Mouse (Mus musculus): ENCODE results near the gene Shisa3. TPM values are rescaled to one million over a fixed set of nuclear protein-coding genes. Genes with fewer than 3 reads are reported as not detected.

Gene Shisa3
- polyA plus RNA-seq, 1 experiment = 0.88 TPM

DNA sequence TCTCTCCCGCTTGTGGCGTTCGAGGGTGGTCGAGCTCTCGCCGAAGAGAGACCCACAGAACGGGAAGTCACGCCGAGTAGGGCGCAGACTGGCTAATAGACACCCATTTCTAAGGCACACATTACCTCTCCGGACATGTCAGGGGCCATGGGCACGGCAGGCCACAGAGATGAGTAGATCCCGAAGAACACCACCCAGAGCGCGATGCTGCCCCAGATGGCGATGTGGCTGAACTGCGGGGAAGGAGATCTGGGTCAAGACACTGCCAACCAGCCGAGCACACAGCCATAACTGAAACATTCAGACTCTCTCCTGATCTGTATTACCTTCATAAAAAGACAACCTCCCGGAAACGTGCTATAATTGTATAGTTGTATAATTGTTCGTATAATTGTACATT, 39.9 kb downstream of the Shisa3 start:
- H3K4me3 ChIP-seq (replicated peaks; ENCODE audit: extremely low read depth, low read depth, low read length) = no peak overlapping the region
- whole genome bisulfite sequencing = 84% methylated on average over 21 of the region's 21 CpGs
- TF ChIP-seq POLR2A (IDR thresholded peaks at IDR 0.05; ENCODE audit: borderline replicate concordance, extremely low read depth, low read depth, low read length) = no peak
- peak; percentile 42 for TF ChIP-seq CTCF (IDR thresholded peaks at IDR 0.05; ENCODE audit: insufficient read depth, low read length)
- DNase-seq = no peak
- H3K4me1 ChIP-seq (ENCODE audit: control insufficient read depth, insufficient read depth, low read length) = no peaks in the 10 kb centered on the region

DNA sequence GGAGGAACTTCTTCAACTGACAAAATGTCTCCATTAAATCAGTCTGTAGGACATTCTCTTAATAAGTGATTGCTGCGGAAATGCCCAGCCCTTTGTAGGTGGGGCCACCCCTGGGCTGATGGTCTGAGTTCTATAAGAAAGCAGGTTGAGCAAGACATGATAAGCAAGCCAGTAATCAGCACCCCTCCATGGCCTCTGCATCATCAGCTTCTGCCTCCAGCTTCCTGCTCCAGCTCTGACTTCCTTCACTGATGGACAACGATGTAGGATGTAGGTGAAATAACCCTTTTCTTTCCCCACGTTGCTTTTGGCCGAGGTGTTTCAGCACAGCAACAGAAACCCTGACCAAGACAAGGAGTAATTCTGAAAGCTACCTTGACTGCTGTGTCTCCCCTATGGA, 41.5 kb downstream of the Shisa3 start:
- Histone ChIP-seq H3K4me3 (replicated peaks; ENCODE audit: extremely low read depth, low read depth, low read length) (no peak overlapping the region), H3K4me1 (ENCODE audit: control insufficient read depth, insufficient read depth, low read length) (no peaks in the 10 kb centered on the region)
- no peak for DNase-seq
- TF ChIP-seq POLR2A (IDR thresholded peaks at IDR 0.05; ENCODE audit: borderline replicate concordance, extremely low read depth, low read depth, low read length) = no peak
- no peak for TF ChIP-seq CTCF (IDR thresholded peaks at IDR 0.05; ENCODE audit: insufficient read depth, low read length)
- WGBS = 85% methylated on average over 4 of the region's 4 CpGs

GRCm38 (mm10) chr5:67650021-67650420, 42.3 kb downstream of the Shisa3 start:
- TF ChIP-seq POLR2A (IDR thresholded peaks at IDR 0.05; ENCODE audit: borderline replicate concordance, extremely low read depth, low read depth, low read length) = no peak
- TF ChIP-seq CTCF (IDR thresholded peaks at IDR 0.05; ENCODE audit: insufficient read depth, low read length) = no peak

GRCm38 (mm10) chr5:67652468-67652867, 44.8 kb downstream of the Shisa3 start:
- no peak for DNase-seq
- 63% methylated on average over 4 of the region's 4 CpGs for WGBS
- Histone ChIP-seq H3K4me3 (replicated peaks; ENCODE audit: extremely low read depth, low read depth, low read length) (no peak overlapping the region), H3K4me1 (ENCODE audit: control insufficient read depth, insufficient read depth, low read length) (no peaks in the 10 kb centered on the region)
- no peak for TF ChIP-seq CTCF (IDR thresholded peaks at IDR 0.05; ENCODE audit: insufficient read depth, low read length)
- TF ChIP-seq POLR2A (IDR thresholded peaks at IDR 0.05; ENCODE audit: borderline replicate concordance, extremely low read depth, low read depth, low read length) = no peak

More at GRCm38 (mm10) chr5:67650021-67650420, 42.3 kb downstream of the Shisa3 start:
- Histone ChIP-seq H3K4me3 (replicated peaks; ENCODE audit: extremely low read depth, low read depth, low read length) (no peak overlapping the region), H3K4me1 (ENCODE audit: control insufficient read depth, insufficient read depth, low read length) (no peaks in the 10 kb centered on the region)
- no peak for DNase-seq
- WGBS = 93% methylated on average over 5 of the region's 5 CpGs

DNA sequence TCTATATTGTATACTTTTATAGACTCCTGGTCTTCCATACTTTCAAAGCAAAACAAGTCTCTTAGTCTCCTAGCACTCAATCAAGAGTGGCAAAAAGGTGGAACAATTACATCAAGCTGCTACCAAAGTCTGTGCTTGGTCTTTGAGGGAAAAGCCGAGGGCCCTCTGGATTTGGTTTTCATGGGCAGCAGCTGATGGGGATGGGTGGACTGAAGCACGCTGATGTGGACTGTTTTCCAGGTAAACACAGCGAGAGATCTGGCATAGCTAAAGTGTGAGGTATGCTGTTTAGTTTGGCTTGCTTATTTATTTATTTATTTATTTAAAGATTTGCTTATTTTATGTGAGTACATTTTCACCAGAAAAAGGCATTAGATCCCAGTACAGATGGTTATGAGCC, 45.9 kb downstream of the Shisa3 start:
- no peak for TF ChIP-seq POLR2A (IDR thresholded peaks at IDR 0.05; ENCODE audit: borderline replicate concordance, extremely low read depth, low read depth, low read length)
- no peak for TF ChIP-seq CTCF (IDR thresholded peaks at IDR 0.05; ENCODE audit: insufficient read depth, low read length)
- no peak for DNase-seq
- WGBS = 86% methylated on average over 3 of the region's 3 CpGs
- no peaks in the 10 kb centered on the region for H3K4me1 ChIP-seq (ENCODE audit: control insufficient read depth, insufficient read depth, low read length)
- no peak overlapping the region for H3K4me3 ChIP-seq (replicated peaks; ENCODE audit: extremely low read depth, low read depth, low read length)

DNA sequence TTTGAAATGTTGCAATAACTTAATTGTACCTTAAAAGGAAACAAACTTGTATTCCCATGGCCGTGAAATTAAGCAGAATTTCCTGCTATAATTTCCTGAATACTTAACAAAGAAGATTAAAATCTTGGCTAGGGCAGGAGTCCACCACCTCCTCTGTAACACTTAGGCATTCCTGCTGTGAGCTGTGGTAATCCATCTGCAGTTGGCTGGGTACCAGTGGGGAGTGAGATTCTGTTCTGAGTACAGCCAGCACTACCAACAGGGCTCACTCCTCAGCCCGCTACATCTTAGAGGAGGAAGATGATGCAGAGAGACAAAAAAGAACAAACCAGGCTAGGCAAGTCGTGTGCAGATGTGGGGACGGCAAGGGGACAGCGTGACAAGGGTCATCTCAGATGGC, 46.9 kb downstream of the Shisa3 start:
- 75% methylated on average over 5 of the region's 5 CpGs for WGBS
- Histone ChIP-seq H3K4me3 (replicated peaks; ENCODE audit: extremely low read depth, low read depth, low read length) (no peak overlapping the region), H3K4me1 (ENCODE audit: control insufficient read depth, insufficient read depth, low read length) (no peaks in the 10 kb centered on the region)
- no peak for TF ChIP-seq CTCF (IDR thresholded peaks at IDR 0.05; ENCODE audit: insufficient read depth, low read length)
- TF ChIP-seq POLR2A (IDR thresholded peaks at IDR 0.05; ENCODE audit: borderline replicate concordance, extremely low read depth, low read depth, low read length) = no peak
- DNase-seq = no peak

- no peak overlapping the region for H3K4me3 ChIP-seq (replicated peaks; ENCODE audit: extremely low read depth, low read depth, low read length)
These were observed 48.2 kb downstream of the Shisa3 start for GRCm38 (mm10) chr5:67655696-67656519.

DNA sequence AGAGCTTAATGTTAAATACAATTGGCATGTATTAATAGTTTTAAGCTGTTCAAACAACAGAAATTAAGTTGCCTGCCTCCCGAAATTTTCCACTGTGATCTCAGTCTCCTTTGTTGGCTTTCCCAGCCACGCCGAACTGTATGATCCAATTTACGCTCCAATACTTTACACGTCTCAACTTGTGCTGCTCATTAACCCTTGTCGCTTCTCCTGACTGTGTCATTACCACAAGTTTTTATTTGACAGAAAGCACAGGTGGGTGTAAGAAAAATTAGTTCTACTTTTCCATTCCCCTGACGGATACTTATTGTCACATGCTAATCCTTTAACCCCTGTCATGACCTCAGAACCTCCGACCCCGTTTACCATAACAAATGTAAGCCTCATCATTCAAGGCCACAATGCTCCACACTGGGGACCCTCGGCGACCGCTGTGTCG, 49.2 kb downstream of the Shisa3 start:
- 70% methylated on average over 13 of the region's 13 CpGs for WGBS
- no peak for TF ChIP-seq CTCF (IDR thresholded peaks at IDR 0.05; ENCODE audit: insufficient read depth, low read length)
- no peak for TF ChIP-seq POLR2A (IDR thresholded peaks at IDR 0.05; ENCODE audit: borderline replicate concordance, extremely low read depth, low read depth, low read length)

More at GRCm38 (mm10) chr5:67655696-67656519, 48.2 kb downstream of the Shisa3 start:
- no peak for DNase-seq
- 67% methylated on average over 14 of the region's 14 CpGs for WGBS
- TF ChIP-seq POLR2A (IDR thresholded peaks at IDR 0.05; ENCODE audit: borderline replicate concordance, extremely low read depth, low read depth, low read length) (no peak), CTCF (IDR thresholded peaks at IDR 0.05; ENCODE audit: insufficient read depth, low read length) (no peak)
- H3K4me1 ChIP-seq (ENCODE audit: control insufficient read depth, insufficient read depth, low read length) = no peaks in the 10 kb centered on the region

DNA sequence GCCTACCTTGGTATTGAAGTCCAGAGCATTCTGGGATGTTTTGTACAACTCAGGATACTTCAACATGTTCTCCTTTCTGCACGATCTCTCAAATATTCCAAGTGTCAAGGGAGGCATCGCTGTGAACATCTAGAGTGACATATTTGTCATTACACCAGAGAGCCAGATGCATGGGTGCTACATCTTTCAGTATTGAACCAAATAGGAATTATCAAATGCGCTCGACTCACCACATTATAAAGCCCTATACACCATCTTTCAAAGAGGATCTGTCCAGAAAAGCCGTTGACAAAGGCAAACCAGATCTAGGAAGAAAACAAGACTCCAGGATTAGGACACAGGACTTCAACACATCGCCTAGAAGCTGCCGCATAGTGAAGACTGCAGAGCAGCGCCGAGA, 52.2 kb downstream of the Shisa3 start:
- Histone ChIP-seq H3K4me1 (ENCODE audit: control insufficient read depth, insufficient read depth, low read length) (no peaks in the 10 kb centered on the region), H3K4me3 (replicated peaks; ENCODE audit: extremely low read depth, low read depth, low read length) (no peak overlapping the region)
- no peak for DNase-seq
- WGBS = 91% methylated on average over 9 of the region's 9 CpGs
- TF ChIP-seq CTCF (IDR thresholded peaks at IDR 0.05; ENCODE audit: insufficient read depth, low read length) = no peak
- TF ChIP-seq POLR2A (IDR thresholded peaks at IDR 0.05; ENCODE audit: borderline replicate concordance, extremely low read depth, low read depth, low read length) = no peak

More for the DNA sequence above, 49.2 kb downstream of the Shisa3 start:
- Histone ChIP-seq H3K4me1 (ENCODE audit: control insufficient read depth, insufficient read depth, low read length) (no peaks in the 10 kb centered on the region), H3K4me3 (replicated peaks; ENCODE audit: extremely low read depth, low read depth, low read length) (no peak overlapping the region)
- no peak for DNase-seq

GRCm38 (mm10) chr5:67662715-67663114, 55.0 kb downstream of the Shisa3 start:
- TF ChIP-seq CTCF (IDR thresholded peaks at IDR 0.05; ENCODE audit: insufficient read depth, low read length) (no peak), POLR2A (IDR thresholded peaks at IDR 0.05; ENCODE audit: borderline replicate concordance, extremely low read depth, low read depth, low read length) (no peak)
- WGBS = 64% methylated on average over 6 of the region's 6 CpGs
- no peak overlapping the region for H3K4me3 ChIP-seq (replicated peaks; ENCODE audit: extremely low read depth, low read depth, low read length)

More at GRCm38 (mm10) chr5:67662715-67663114, 55.0 kb downstream of the Shisa3 start:
- no peak for DNase-seq
- H3K4me1 ChIP-seq (ENCODE audit: control insufficient read depth, insufficient read depth, low read length) = no peaks in the 10 kb centered on the region
